Mouse (Mus musculus) myocyte (in vitro differentiated cells): Measurements from ENCODE around the gene Map2k4.

Source experiments
- CEBPB ChIP-seq: IDR thresholded peaks from 2 replicates; pipeline ENCODE4 v1.6.1; 2011; ENCODE audit warnings: mild to moderate bottlenecking, moderate library complexity; ENCODE audit not compliant: poor library complexity, insufficient read depth, severe bottlenecking
- E2F4 ChIP-seq: IDR thresholded peaks from one replicate; pipeline ENCODE4 v1.6.1; 2011; ENCODE audit warnings: mild to moderate bottlenecking, control low read depth, moderate library complexity; ENCODE audit not compliant: insufficient read depth
- MAX ChIP-seq: IDR thresholded peaks from one replicate; pipeline ENCODE4 v1.6.1; 2011; ENCODE audit warnings: low read depth, mild to moderate bottlenecking, control low read depth
- MYOG ChIP-seq, 3 experiments: IDR thresholded peaks; one replicate each; pipeline ENCODE4 v1.6.1; 2011; ENCODE audit warnings: control low read depth in 2 of 3, low read depth in 2 of 3, mild to moderate bottlenecking in 2 of 3; ENCODE audit not compliant: insufficient read length in 2 of 3, control insufficient read depth in 1 of 3, insufficient read depth in 1 of 3
- POLR2A ChIP-seq: IDR thresholded peaks from one replicate; pipeline ENCODE4 v1.6.1; 2011; ENCODE audit warnings: low read depth, mild to moderate bottlenecking, control low read depth, moderate library complexity; ENCODE audit not compliant: insufficient read length
- POLR2AphosphoS2 ChIP-seq: IDR thresholded peaks from one replicate; pipeline ENCODE4 v1.6.1; 2011; ENCODE audit warnings: low read depth, control low read depth; ENCODE audit not compliant: insufficient read length
- TCF12 ChIP-seq: IDR thresholded peaks from one replicate; pipeline ENCODE4 v1.6.1; 2011; ENCODE audit warnings: mild to moderate bottlenecking, control low read depth; ENCODE audit not compliant: poor library complexity, insufficient read depth, severe bottlenecking
- USF1 ChIP-seq: IDR thresholded peaks from one replicate; pipeline ENCODE4 v1.6.1; 2011; ENCODE audit warnings: low read depth, mild to moderate bottlenecking, control low read depth, moderate library complexity

DNA sequence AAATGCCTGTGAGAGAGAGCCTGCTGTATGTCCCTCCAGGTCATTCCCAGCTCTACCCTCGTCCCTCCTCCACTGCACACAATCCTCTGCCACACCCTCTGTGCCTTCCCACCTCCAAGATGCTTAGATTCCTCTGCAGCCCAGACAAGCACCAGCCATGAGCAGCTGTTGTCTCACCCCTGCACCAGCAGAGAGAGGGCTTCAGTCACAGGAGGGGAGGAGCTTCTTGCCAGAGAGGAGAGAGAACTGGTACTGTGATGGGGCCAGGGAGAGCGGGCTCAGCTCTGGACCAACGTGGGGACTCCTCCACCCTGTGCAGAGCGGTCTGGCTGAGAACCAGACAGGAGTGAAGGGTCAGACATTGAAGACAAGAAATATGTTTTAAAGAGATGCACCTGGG is 143.6 kb downstream of the Map2k4 start:
- TF ChIP-seq POLR2A (no peak), MAX (no peak), TCF12 (no peak), POLR2AphosphoS2 (no peak), MYOG (IDR thresholded peaks at IDR 0.05; ENCODE audit: control insufficient read depth in 1 of 3, insufficient read depth in 1 of 3, insufficient read length in 2 of 3, low read depth in 2 of 3) (peak in 1 of 3 experiments; percentile 50), USF1 (no peak), E2F4 (no peak), CEBPB (no peak)
